Mouse (Mus musculus) neural tube, embryonic 12.5 days (tissue): ENCODE data around the gene Lrp11. TPM values are rescaled to one million over a fixed set of nuclear protein-coding genes. Genes with fewer than 3 reads are reported as not detected.
A peak's percentile ranks its signal among the peaks of the same experiment; 100 is the strongest.
"Not testable (repeated sequence)": the region's sequence is repeated elsewhere in the genome, so short reads cannot be mapped to it uniquely, and the experiment has no call there.

Experiments
- ATAC-seq: fragments of 200-750 bp; cut with Nextera tagmentation; 2 replicates; pipeline ENCODE4 v1.8.0; 2017; ENCODE audit warnings: low read depth, mild to moderate bottlenecking, moderate TSS enrichment, moderate library complexity; ENCODE audit not compliant: low FRiP score
- H3K27ac ChIP-seq: fragments of 300-500 bp; sonication (generic); 2 replicates; pipeline ENCODE4 v1.5.1; 2016
- H3K27me3 ChIP-seq: fragments of 300-500 bp; sonication (generic); replicated peaks from 2 replicates; pipeline ENCODE4 v1.6.1; 2016; ENCODE audit warnings: mild to moderate bottlenecking
- H3K36me3 ChIP-seq: fragments of 300-500 bp; sonication (generic); 2 replicates; pipeline ENCODE4 v1.6.1; 2016; ENCODE audit warnings: mild to moderate bottlenecking
- H3K4me1 ChIP-seq: fragments of 300-500 bp; sonication (generic); 2 replicates; pipeline ENCODE4 v1.6.1; 2016
- H3K4me2 ChIP-seq: fragments of 300-500 bp; sonication (generic); replicated peaks from 2 replicates; pipeline ENCODE4 v1.6.1; 2016; ENCODE audit warnings: mild to moderate bottlenecking
- H3K4me3 ChIP-seq: fragments of 300-500 bp; sonication (generic); 2 replicates; pipeline ENCODE4 v1.5.1; 2016
- H3K9ac ChIP-seq: fragments of 300-500 bp; sonication (generic); 2 replicates; pipeline ENCODE4 v1.6.1; 2016; ENCODE audit warnings: mild to moderate bottlenecking
- H3K9me3 ChIP-seq: fragments of 300-500 bp; sonication (generic); 2 replicates; pipeline ENCODE4 v1.6.1; 2016; ENCODE audit warnings: mild to moderate bottlenecking
- WGBS: fragments of 180-500 bp; shearing (Covaris S2); methylation state at CpG from one replicate; pipeline ENCODE4 v1.1.7; 2016; 5-methylcytosine and 5-hydroxymethylcytosine counted together
- polyA plus RNA-seq: library from polyadenylated mRNA; unstranded; fragments of >200 nt; fragmentation: Nextera tagmentation; extraction: Ambion mirVana; gene quantifications from 2 replicates; pipeline ENCODE4 v1.2.1, GENCODE M21; 2016

Lrp11 gene
- polyA plus RNA-seq, 1 experiment from 2014 or later, result 27.1 TPM

DNA sequence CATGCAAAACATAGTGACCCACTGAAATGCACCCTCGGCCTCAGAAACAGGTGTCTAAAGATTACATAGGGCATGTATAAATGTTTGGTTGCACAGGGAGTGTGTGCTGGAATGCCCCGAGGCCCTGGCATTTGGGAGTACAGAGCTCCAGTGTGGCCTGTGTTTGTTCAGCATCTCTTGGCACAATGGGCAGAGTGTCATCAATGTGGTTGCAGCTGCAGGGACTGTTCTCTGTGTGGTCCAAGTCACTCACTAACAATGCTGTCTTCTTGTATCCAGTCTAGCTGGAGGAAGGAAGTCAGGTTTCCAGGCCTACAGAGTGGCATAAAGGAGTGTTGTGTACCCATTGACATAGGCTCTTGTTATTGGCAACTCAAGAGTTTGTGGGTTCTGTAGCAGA, 15.6 kb downstream of the Lrp11 start:
- Histone ChIP-seq H3K9ac (no peak overlapping the region), H3K4me3 (no peak overlapping the region), H3K4me1 (no peaks in the 10 kb centered on the region), H3K27me3 (no peaks in the 10 kb centered on the region), H3K36me3 (peaks cover 12% of the 10 kb centered on the region), H3K27ac (no peak overlapping the region), H3K9me3 (no peaks in the 10 kb centered on the region), H3K4me2 (no peak overlapping the region)
- 72% methylated on average over 2 of the region's 2 CpGs for WGBS
- no peak for ATAC-seq

DNA sequence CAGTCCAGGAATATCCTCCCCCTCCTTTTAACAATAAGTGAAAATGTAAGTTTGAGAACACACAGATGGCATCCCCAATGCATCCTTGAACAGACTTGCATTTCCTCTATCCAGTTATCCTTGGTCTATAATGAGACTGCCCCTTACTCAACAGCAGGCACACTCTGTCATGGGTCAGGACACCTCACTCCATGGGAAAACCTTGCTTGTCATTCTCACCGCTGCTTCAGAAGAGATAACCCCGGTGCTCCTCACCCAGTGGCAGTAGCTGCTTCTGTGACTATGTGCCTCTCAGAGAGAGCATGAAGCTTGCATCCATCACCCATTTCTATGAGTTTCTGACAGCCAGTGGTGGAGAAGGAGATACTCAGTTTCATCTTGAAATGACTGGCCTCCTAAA, 16.8 kb downstream of the Lrp11 start:
- H3K9me3 ChIP-seq, result no peaks in the 10 kb centered on the region
- no peaks in the 10 kb centered on the region for H3K4me1 ChIP-seq
- H3K9ac ChIP-seq, result no peak overlapping the region
- no peaks in the 10 kb centered on the region for H3K27me3 ChIP-seq
- no peak overlapping the region for H3K4me3 ChIP-seq
- no peak overlapping the region for H3K4me2 ChIP-seq
- H3K36me3 ChIP-seq, result peaks cover 18% of the 10 kb centered on the region
- no peak overlapping the region for H3K27ac ChIP-seq
- no peak for ATAC-seq
- WGBS, result 91% methylated on average over 2 of the region's 2 CpGs

- Histone ChIP-seq H3K27ac (no peak overlapping the region), H3K9me3 (no peaks in the 10 kb centered on the region), H3K4me2 (no peak overlapping the region), H3K36me3 (peaks cover 18% of the 10 kb centered on the region), H3K9ac (no peak overlapping the region), H3K27me3 (no peaks in the 10 kb centered on the region), H3K4me3 (no peak overlapping the region), H3K4me1 (no peaks in the 10 kb centered on the region)
- 95% methylated on average over 17 of the region's 17 CpGs for WGBS
- no peak for ATAC-seq
These were observed 19.0 kb downstream of the Lrp11 start for GRCm38 (mm10) chr10:7608611-7609010.

- Histone ChIP-seq H3K27me3 (no peaks in the 10 kb centered on the region), H3K4me1 (no peaks in the 10 kb centered on the region), H3K4me2 (no peak overlapping the region), H3K4me3 (no peak overlapping the region), H3K27ac (no peak overlapping the region), H3K9ac (no peak overlapping the region), H3K9me3 (peaks cover 5% of the 10 kb centered on the region), H3K36me3 (peaks cover 23% of the 10 kb centered on the region)
- WGBS, result 58% methylated on average over 6 of the region's 6 CpGs
- ATAC-seq, result no peak
These were observed 22.0 kb downstream of the Lrp11 start for GRCm38 (mm10) chr10:7611647-7612046.

DNA sequence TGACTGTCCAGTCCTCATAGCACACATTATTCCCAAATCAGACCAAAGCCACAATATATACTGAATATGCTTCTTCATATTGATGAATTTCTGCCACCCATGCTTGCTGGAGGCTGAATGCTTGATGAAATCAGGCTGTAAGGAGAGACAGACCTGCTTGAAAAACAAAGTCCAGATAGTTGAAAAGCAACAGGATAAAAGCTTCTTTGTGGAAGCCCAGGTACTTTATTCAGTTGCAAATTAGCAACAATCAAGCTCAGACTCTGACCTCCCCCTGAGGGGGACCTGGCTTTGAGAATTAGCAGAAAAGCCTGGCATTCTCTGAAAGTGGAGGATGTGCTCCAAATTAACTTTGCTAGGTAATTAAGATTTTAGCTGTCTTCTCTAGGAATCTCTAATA, 22.6 kb downstream of the Lrp11 start:
- H3K4me2 ChIP-seq, H3K9ac ChIP-seq, H3K4me3 ChIP-seq, H3K27ac ChIP-seq, H3K9me3 ChIP-seq, H3K4me1 ChIP-seq, ATAC-seq, H3K27me3 ChIP-seq: not testable (repeated sequence)
- peaks cover 23% of the 10 kb centered on the region for H3K36me3 ChIP-seq

- 83% methylated on average over 8 of the region's 8 CpGs for WGBS
- H3K27me3 ChIP-seq, result no peaks in the 10 kb centered on the region
- peaks cover 5% of the 10 kb centered on the region for H3K9me3 ChIP-seq
- ATAC-seq, result no peak
- peaks cover 14% of the 10 kb centered on the region; the same call in 1 of the 2 replicates for H3K36me3 ChIP-seq
- H3K9ac ChIP-seq, result no peak overlapping the region
- H3K4me2 ChIP-seq, result no peak overlapping the region
- H3K27ac ChIP-seq, result no peak overlapping the region
- H3K4me1 ChIP-seq, result no peaks in the 10 kb centered on the region
- H3K4me3 ChIP-seq, result no peak overlapping the region
These were observed 25.2 kb downstream of the Lrp11 start for GRCm38 (mm10) chr10:7614834-7615233.

GRCm38 (mm10) chr10:7617146-7617545, 27.5 kb downstream of the Lrp11 start:
- not testable (repeated sequence) for H3K27me3 ChIP-seq, H3K9ac ChIP-seq, H3K27ac ChIP-seq, H3K4me3 ChIP-seq, ATAC-seq, H3K4me1 ChIP-seq, H3K36me3 ChIP-seq, H3K9me3 ChIP-seq, H3K4me2 ChIP-seq
- 88% methylated on average over 11 of the region's 11 CpGs for WGBS

- not testable (repeated sequence) for H3K4me3 ChIP-seq
- WGBS, result 31% methylated on average over 3 of the region's 3 CpGs
These were observed 28.0 kb downstream of the Lrp11 start for GRCm38 (mm10) chr10:7617556-7617955.

DNA sequence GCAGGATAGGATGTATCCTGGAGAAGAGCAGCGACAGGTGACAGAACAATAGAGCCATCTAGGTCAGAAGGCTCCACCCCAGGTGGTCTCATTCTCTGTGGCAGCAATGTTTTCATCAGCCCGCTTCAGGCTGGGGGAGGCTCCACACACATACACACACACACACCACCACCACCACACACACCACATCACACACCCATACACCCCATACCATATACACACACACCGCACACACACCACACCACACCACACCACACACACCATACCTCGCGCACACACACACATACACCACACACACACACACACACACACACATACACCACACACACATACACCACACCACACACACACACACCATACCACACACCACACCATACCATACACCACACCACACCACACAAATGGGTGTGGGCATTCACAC, 30.2 kb downstream of the Lrp11 start:
- ATAC-seq, result no peak
- no peaks in the 10 kb centered on the region for H3K4me1 ChIP-seq
- no peak overlapping the region for H3K9ac ChIP-seq
- no peak overlapping the region for H3K4me3 ChIP-seq
- H3K4me2 ChIP-seq, result no peak overlapping the region
- peaks cover 4% of the 10 kb centered on the region; the same call in 1 of the 2 replicates for H3K36me3 ChIP-seq
- H3K9me3 ChIP-seq, result peaks cover 2% of the 10 kb centered on the region
- H3K27ac ChIP-seq, result no peak overlapping the region
- H3K27me3 ChIP-seq, result no peaks in the 10 kb centered on the region
- WGBS, result 84% methylated on average over 4 of the region's 5 CpGs

More at GRCm38 (mm10) chr10:7617556-7617955, 28.0 kb downstream of the Lrp11 start:
- H3K9me3 ChIP-seq, H3K27me3 ChIP-seq, H3K36me3 ChIP-seq, H3K27ac ChIP-seq, ATAC-seq, H3K9ac ChIP-seq, H3K4me2 ChIP-seq, H3K4me1 ChIP-seq: not testable (repeated sequence)

DNA sequence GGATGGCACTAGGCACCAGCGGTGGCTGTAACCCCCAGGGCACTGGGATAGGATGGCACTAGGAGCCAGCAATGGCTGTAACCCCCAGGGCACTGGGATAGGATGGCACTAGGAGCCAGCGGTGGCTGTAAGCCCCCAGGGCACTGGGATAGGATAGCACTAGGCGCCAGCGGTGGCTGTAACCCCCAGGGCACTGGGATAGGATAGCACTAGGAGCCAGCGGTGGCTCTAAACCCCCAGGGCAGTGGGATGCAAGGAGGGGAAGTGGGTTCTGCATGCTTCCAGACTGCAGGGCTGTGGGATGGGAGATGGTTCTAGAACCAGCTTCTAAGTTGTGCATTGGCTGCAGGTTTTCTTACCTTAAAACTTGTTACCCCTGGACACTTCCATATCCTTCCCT, 31.1 kb downstream of the Lrp11 start:
- Histone ChIP-seq H3K4me3 (no peak overlapping the region), H3K9ac (no peak overlapping the region), H3K4me2 (no peak overlapping the region), H3K4me1 (no peaks in the 10 kb centered on the region), H3K9me3 (no peaks in the 10 kb centered on the region), H3K27ac (no peak overlapping the region), H3K27me3 (no peaks in the 10 kb centered on the region), H3K36me3 (0 out of 2 replicates have a peak, but pooled peaks cover 2% of the 10 kb centered on the region)
- whole genome bisulfite sequencing, result 83% methylated on average over 5 of the region's 5 CpGs
- ATAC-seq, result peak; percentile 29; the same call in 1 of the 2 replicates

GRCm38 (mm10) chr10:7622378-7622777, 32.8 kb downstream of the Lrp11 start:
- WGBS, result 94% methylated on average over 3 of the region's 3 CpGs
- no peak overlapping the region for H3K4me2 ChIP-seq
- no peak for ATAC-seq

GRCm38 (mm10) chr10:7623861-7624518, 34.4 kb downstream of the Lrp11 start:
- no peak overlapping the region for H3K4me3 ChIP-seq
- H3K4me1 ChIP-seq, result no peaks in the 10 kb centered on the region
- H3K9ac ChIP-seq, result no peak overlapping the region
- no peak overlapping the region for H3K27ac ChIP-seq
- ATAC-seq, result no peak
- WGBS, result 91% methylated on average over 3 of the region's 3 CpGs
- H3K4me2 ChIP-seq, result no peak overlapping the region
- no peaks in the 10 kb centered on the region for H3K27me3 ChIP-seq
- peaks cover 13% of the 10 kb centered on the region for H3K36me3 ChIP-seq
- H3K9me3 ChIP-seq, result no peaks in the 10 kb centered on the region

More at GRCm38 (mm10) chr10:7622378-7622777, 32.8 kb downstream of the Lrp11 start:
- no peaks in the 10 kb centered on the region for H3K4me1 ChIP-seq
- no peak overlapping the region for H3K4me3 ChIP-seq
- no peaks in the 10 kb centered on the region for H3K9me3 ChIP-seq
- no peaks in the 10 kb centered on the region for H3K27me3 ChIP-seq
- H3K9ac ChIP-seq, result no peak overlapping the region
- peaks cover 6% of the 10 kb centered on the region; the same call in 1 of the 2 replicates for H3K36me3 ChIP-seq
- no peak overlapping the region for H3K27ac ChIP-seq

DNA sequence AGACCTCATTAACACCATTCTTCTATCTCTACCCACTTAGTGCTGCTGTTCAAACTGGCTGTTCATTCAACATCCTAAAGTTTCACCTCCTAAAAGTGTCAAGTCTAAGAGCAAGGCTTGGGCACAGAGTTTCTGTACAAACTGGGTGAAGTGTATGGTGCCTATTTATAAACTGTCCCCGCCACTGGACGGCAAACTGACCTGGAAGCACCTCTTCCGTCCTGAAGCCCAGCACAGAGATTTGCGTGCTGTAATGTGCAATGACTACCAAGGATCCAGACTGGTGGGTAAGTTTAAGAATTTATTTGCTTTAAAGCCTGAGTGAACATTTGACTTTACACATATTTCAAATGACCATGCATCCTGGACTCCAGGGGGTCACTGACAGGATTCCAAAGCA, 39.5 kb downstream of the Lrp11 start:
- no peaks in the 10 kb centered on the region for H3K27me3 ChIP-seq
- 96% methylated on average over 4 of the region's 4 CpGs for WGBS
- ATAC-seq, result no peak
- no peak overlapping the region for H3K4me3 ChIP-seq
- H3K4me1 ChIP-seq, result no peaks in the 10 kb centered on the region
- no peak overlapping the region for H3K9ac ChIP-seq
- H3K36me3 ChIP-seq, result peaks cover 34% of the 10 kb centered on the region
- H3K4me2 ChIP-seq, result no peak overlapping the region
- H3K27ac ChIP-seq, result no peak overlapping the region
- H3K9me3 ChIP-seq, result no peaks in the 10 kb centered on the region
